Mouse (Mus musculus) CH12.LX (cell line): ENCODE results near the gene Dpep3. TPM values are rescaled to one million over a fixed set of nuclear protein-coding genes. Genes with fewer than 3 reads are reported as not detected.

Experiments
- DNase-seq: peaks from one replicate; pipeline ENCODE4 v3.0.0-alpha.2; 2013; ENCODE audit errors: extremely low read depth
- H3K27ac ChIP-seq: 2 replicates; pipeline ENCODE4 v1.5.1; 2012; ENCODE audit warnings: low read depth, mild to moderate bottlenecking, control low read depth, moderate library complexity; ENCODE audit not compliant: insufficient read depth
- H3K27me3 ChIP-seq: replicated peaks from 2 replicates; pipeline ENCODE3; 2012; ENCODE audit warnings: inconsistent platforms
- H3K36me3 ChIP-seq, 2 experiments: replicated peaks in 1 of 2; 2 replicates each; pipeline versions ENCODE3 to v1.6.1; 2012; ENCODE audit warnings: inconsistent platforms in 1 of 2, low read length in 1 of 2, mild to moderate bottlenecking in 1 of 2, mixed read lengths in 1 of 2, moderate library complexity in 1 of 2; ENCODE audit not compliant: control insufficient read depth in 1 of 2, insufficient read depth in 1 of 2
- H3K4me1 ChIP-seq, 2 experiments: 2 replicates each; pipeline ENCODE4 v1.6.1; 2012; ENCODE audit warnings: inconsistent platforms in 1 of 2, moderate library complexity in 1 of 2; ENCODE audit not compliant: insufficient read depth in 2 of 2, control insufficient read depth in 1 of 2
- H3K4me2 ChIP-seq: 2 replicates; pipeline ENCODE4 v1.6.1; 2012; ENCODE audit warnings: low read depth, mild to moderate bottlenecking, control low read depth; ENCODE audit not compliant: poor library complexity, insufficient read depth, severe bottlenecking
- H3K4me3 ChIP-seq, 3 experiments: fragments of 150-350 bp in 1 of 3; sonication (generic) in 1 of 3; replicated peaks in 1 of 3; 2 replicates each; pipeline versions ENCODE3 to v1.5.1; 2011 to 2012; ENCODE audit warnings: low read depth in 2 of 3, low read length in 2 of 3, mild to moderate bottlenecking in 2 of 3, moderate library complexity in 2 of 3, control low read depth in 1 of 3, improper control_type of control experiment in 1 of 3, inconsistent platforms in 1 of 3, mixed read lengths in 1 of 3; ENCODE audit not compliant: poor library complexity in 1 of 3
- H3K79me2 ChIP-seq: replicated peaks from 2 replicates; pipeline ENCODE4 v1.6.1; 2012; ENCODE audit warnings: mild to moderate bottlenecking, moderate library complexity; ENCODE audit not compliant: control insufficient read depth, poor library complexity, insufficient read depth, severe bottlenecking; ENCODE audit errors: extremely low read depth
- H3K9ac ChIP-seq: 2 replicates; pipeline ENCODE4 v1.6.1; 2012; ENCODE audit warnings: low read depth, mild to moderate bottlenecking, control low read depth, moderate library complexity; ENCODE audit not compliant: insufficient read depth
- H3K9me3 ChIP-seq: replicated peaks from 2 replicates; pipeline ENCODE3; 2012; ENCODE audit warnings: low read length, inconsistent platforms, mixed read lengths
- CHD2 ChIP-seq: IDR thresholded peaks from 2 replicates; pipeline ENCODE4 v1.6.1; 2011; ENCODE audit warnings: low read length, improper control_type of control experiment
- CTCF ChIP-seq, 2 experiments: IDR thresholded peaks in 1 of 2; conservative IDR thresholded peaks in 1 of 2; 2 replicates each; pipeline ENCODE4 v1.5.1; 2011 to 2012; ENCODE audit warnings: low read depth in 2 of 2, low read length in 2 of 2, improper control_type of control experiment in 1 of 2, inconsistent platforms in 1 of 2, mild to moderate bottlenecking in 1 of 2, moderate library complexity in 1 of 2
- E2F4 ChIP-seq: IDR thresholded peaks from 2 replicates; pipeline ENCODE4 v1.6.1; 2011; ENCODE audit warnings: low read depth, low read length, improper control_type of control experiment; ENCODE audit not compliant: insufficient replicate concordance
- ELF1 ChIP-seq: IDR thresholded peaks from 2 replicates; pipeline ENCODE4 v1.6.1; 2014; ENCODE audit warnings: low read depth, mild to moderate bottlenecking, inconsistent platforms, low read length, improper control_type of control experiment
- GABPA ChIP-seq: IDR thresholded peaks from 2 replicates; pipeline ENCODE4 v1.6.1; 2012; ENCODE audit warnings: low read depth, low read length, improper control_type of control experiment, inconsistent platforms; ENCODE audit not compliant: insufficient replicate concordance
- HCFC1 ChIP-seq: IDR thresholded peaks from 2 replicates; pipeline ENCODE4 v1.6.1; 2012; ENCODE audit warnings: low read depth, mild to moderate bottlenecking, inconsistent platforms, low read length, improper control_type of control experiment
- KAT2A ChIP-seq: IDR thresholded peaks from 2 replicates; pipeline ENCODE4 v1.6.1; 2012; ENCODE audit warnings: low read length, improper control_type of control experiment, inconsistent platforms; ENCODE audit not compliant: insufficient replicate concordance
- MAX ChIP-seq: IDR thresholded peaks from 2 replicates; pipeline ENCODE4 v1.6.1; 2011; ENCODE audit warnings: low read length, improper control_type of control experiment
- MAZ ChIP-seq: IDR thresholded peaks from 2 replicates; pipeline ENCODE4 v1.6.1; 2012; ENCODE audit warnings: low read depth, mild to moderate bottlenecking, inconsistent platforms, low read length, improper control_type of control experiment, moderate library complexity
- MXI1 ChIP-seq: IDR thresholded peaks from 2 replicates; pipeline ENCODE4 v1.6.1; 2011; ENCODE audit warnings: mild to moderate bottlenecking, low read depth, low read length, improper control_type of control experiment
- POLR2A ChIP-seq: IDR thresholded peaks from 2 replicates; pipeline ENCODE4 v1.6.1; 2011; ENCODE audit warnings: low read depth, mild to moderate bottlenecking, improper control_type of control experiment, low read length
- POLR2AphosphoS2 ChIP-seq: IDR thresholded peaks from 2 replicates; pipeline ENCODE4 v1.6.1; 2011; ENCODE audit warnings: low read depth, low read length, improper control_type of control experiment
- SMC3 ChIP-seq: IDR thresholded peaks from 2 replicates; pipeline ENCODE4 v1.6.1; 2011; ENCODE audit warnings: low read depth, low read length, improper control_type of control experiment
- TBP ChIP-seq: conservative IDR thresholded peaks from 2 replicates; pipeline ENCODE4 v1.6.1; 2011; ENCODE audit warnings: low read depth, low read length, improper control_type of control experiment
- TCF12 ChIP-seq: IDR thresholded peaks from 2 replicates; pipeline ENCODE4 v1.6.1; 2014; ENCODE audit warnings: low read depth, mild to moderate bottlenecking, inconsistent platforms, low read length, improper control_type of control experiment
- dilution Hi-C: fragments of 300-500 bp; cut with MboI; formaldehyde crosslinking; loops from 2 replicates; pipeline ENCODE4 v1.14.3; 2020; ENCODE audit warnings: low sequenced_read_pairs; ENCODE audit not compliant: extremely low pct_unique_long_range_greater_than_20kb, extremely low pct_ligation_motif_present
- in situ Hi-C: fragments of 300-500 bp; cut with MboI; formaldehyde crosslinking; loops from 3 replicates; pipeline ENCODE4 v1.14.3; 2019; ENCODE audit warnings: low sequenced_read_pairs, low pct_ligation_motif_present, low pct_unique_long_range_greater_than_20kb, mixed read lengths
- polyA plus RNA-seq: library from polyadenylated mRNA; unstranded; fragments of >175 nt; gene quantifications from 2 replicates; pipeline ENCODE4 v1.2.1, GENCODE M21; 2012; ENCODE audit warnings: low read depth; ENCODE audit not compliant: insufficient read length
- total RNA-seq, 2 experiments: library from RNA; depleted of rRNA; stranded (reverse); fragments of 300-350 nt in 1 of 2; fragments of >200 nt in 1 of 2; gene quantifications; 2 replicates each; pipeline ENCODE4 v1.2.3; 2012 to 2014

Dpep3 gene
- total and polyA plus RNA-seq, 3 experiments = not detected

- Histone ChIP-seq H3K9ac (no peak overlapping the region), H3K27ac (no peak overlapping the region), H3K9me3 (no peaks in the 10 kb centered on the region), H3K36me3 (no peaks in the 10 kb centered on the region), H3K79me2 (no peaks in the 10 kb centered on the region), H3K4me2 (no peak overlapping the region), H3K4me3 (no peak overlapping the region), H3K27me3 (peaks cover 20% of the 10 kb centered on the region), H3K4me1 (peaks cover 6 to 10% of the 10 kb centered on the region in 2 experiments)
- DNase-seq = no peak
- no peak for TF ChIP-seq POLR2AphosphoS2
- TF ChIP-seq CTCF (conservative IDR thresholded peaks at IDR 0.05 in 1 of 2, IDR thresholded peaks at IDR 0.05 in 1 of 2; ENCODE audit: low read depth in 2 of 2, low read length in 2 of 2) = no peak
- TF ChIP-seq TBP = peak; percentile 88
- in situ Hi-C loops = no loop called here
- dilution Hi-C loops = no loop called here
Observed at GRCm38 (mm10) chr8:105969367-105969766, 9.9 kb downstream of the Dpep3 start.

GRCm38 (mm10) chr8:105966692-105967311, 12.4 kb downstream of the Dpep3 start:
- no peak overlapping the region for H3K4me3 ChIP-seq
- in situ Hi-C loops (no loop called here), dilution Hi-C loops (no loop called here)
- H3K9ac ChIP-seq = no peak overlapping the region
- H3K27ac ChIP-seq = no peak overlapping the region
- H3K4me2 ChIP-seq = no peak overlapping the region
- no peak for DNase-seq
- H3K36me3 ChIP-seq = no peaks in the 10 kb centered on the region
- peaks cover 19% of the 10 kb centered on the region for H3K27me3 ChIP-seq
- H3K4me1 ChIP-seq = peaks cover 6 to 12% of the 10 kb centered on the region in 2 experiments
- H3K9me3 ChIP-seq = no peaks in the 10 kb centered on the region
- TF ChIP-seq MAZ (no peak), GABPA (no peak)
- H3K79me2 ChIP-seq = no peaks in the 10 kb centered on the region

GRCm38 (mm10) chr8:105965905-105966341, 13.3 kb downstream of the Dpep3 start, which contains the start of gene Slc12a4:
Slc12a4 (minus strand) TSS chr8:105966097.
- dilution Hi-C loops = no loop called here
- H3K27ac ChIP-seq = no peak within 1 kb of the TSS
- peak within 1 kb of the TSS; percentile 42 for H3K4me2 ChIP-seq
- DNase-seq = peak; percentile 44
- H3K9me3 ChIP-seq = no peaks in the 10 kb centered on the region
- in situ Hi-C loops = no loop called here
- H3K27me3 ChIP-seq = peaks cover 19% of the 10 kb centered on the region
- H3K4me1 ChIP-seq = peaks cover 6 to 14% of the 10 kb centered on the region in 2 experiments
- TF ChIP-seq MAX (no peak), MXI1 (0 out of 2 replicates have a peak, but pooled peaks have one; percentile 3), ELF1 (peak; percentile 65), CHD2 (no peak), MAZ (peak; percentile 76; the same call in 1 of the 2 replicates), SMC3 (no peak), KAT2A (no peak), TCF12 (0 out of 2 replicates have a peak, but pooled peaks have one; percentile 12), E2F4 (no peak), HCFC1 (no peak), POLR2A (peak; percentile 70)
- TF ChIP-seq, all 38 proteins: peak for 5
- Histone ChIP-seq H3K4me3 (peak within 1 kb of the TSS; percentile 69 to 88 (median 81)), H3K36me3 (no peaks in the 10 kb centered on the region), H3K9ac (peak within 1 kb of the TSS; percentile 62), H3K79me2 (no peaks in the 10 kb centered on the region)
